Mouse (Mus musculus) mouse embryonic stem cell (cell line): ENCODE results near the gene Fkrp.

Experiments used
- in situ Hi-C, 2 experiments: fragments of 300-500 bp; cut with MboI; formaldehyde crosslinking; loops; 1 replicate in 1 of 2; 3 replicates in 1 of 2; pipeline ENCODE4 v1.14.3; 2019 to 2020; ENCODE audit warnings: low sequenced_read_pairs in 2 of 2, low pct_unique_long_range_greater_than_20kb in 1 of 2, mixed read lengths in 1 of 2; ENCODE audit not compliant: unreplicated experiment in 1 of 2

Fkrp gene

DNA sequence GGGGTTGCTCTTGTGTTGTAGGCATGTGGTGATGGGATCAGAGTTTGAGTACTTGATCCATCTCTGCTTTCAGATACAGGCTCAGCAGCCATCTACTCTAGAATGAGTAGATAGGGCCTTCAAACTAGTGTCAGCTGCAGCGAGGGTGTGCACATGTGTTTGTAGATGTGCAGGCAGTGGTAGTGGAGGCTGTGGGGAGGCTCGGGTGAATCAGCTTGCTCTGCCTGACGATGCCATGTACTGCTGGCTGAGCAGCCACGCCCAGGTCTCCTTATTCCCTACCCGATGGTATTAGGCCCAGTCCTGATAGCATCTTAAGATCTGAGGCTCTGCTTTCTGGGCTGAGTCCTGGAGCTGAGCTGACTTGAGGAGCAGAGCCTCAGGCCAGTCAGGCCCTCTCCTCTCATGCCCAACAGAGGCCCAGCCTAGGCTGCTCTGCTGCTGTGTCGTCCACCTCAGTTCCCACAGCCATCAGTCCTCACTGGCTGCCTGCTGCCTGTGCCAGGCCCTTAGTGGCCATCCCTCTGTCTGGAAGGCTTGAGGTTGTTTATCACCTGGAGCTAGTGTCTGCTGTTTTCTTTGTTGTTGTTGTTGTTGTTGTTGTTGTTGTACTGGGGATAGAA is 22.4 kb upstream of the Fkrp start:
- in situ Hi-C loops, result no loop called here

DNA sequence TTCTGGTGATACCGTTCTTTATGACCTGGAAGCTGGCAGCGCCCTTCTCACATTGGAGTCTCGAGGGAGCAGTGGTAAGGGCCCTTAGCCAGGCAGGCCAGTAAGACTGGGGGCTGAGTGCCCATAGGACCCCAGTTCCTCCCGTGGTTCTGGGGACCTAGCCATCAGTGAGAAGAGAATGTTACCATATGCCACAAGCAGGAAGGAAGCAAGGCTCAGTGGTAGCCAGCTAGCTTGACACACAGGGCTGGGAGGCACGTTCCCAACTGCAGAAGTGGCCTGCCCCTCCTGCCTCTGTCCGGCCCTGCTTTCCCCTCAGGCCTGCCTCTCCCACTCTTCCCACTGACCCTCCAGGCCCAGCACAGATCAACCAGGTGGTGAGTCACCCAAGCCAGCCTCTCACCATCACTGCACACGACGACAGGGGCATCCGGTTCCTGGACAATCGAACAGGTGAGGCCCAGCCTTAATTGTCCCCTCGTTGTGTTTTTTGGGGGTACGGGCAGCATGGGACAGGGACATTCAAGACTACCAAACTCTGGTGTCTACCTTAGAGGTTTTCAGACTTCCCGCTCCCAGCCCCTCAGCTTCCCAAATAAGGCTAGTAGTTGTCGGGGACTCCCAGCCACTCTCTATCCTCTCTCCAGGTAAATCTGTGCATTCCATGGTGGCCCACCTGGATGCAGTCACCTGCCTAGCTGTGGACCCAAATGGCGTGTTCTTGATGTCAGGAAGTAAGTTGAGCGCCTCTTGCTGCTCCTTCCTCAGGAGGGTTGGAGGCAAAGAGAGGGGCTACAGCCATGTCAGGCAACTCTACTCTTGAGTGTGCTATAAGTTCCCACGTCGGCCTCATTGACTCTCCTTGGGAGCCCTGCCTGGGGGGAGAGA is 21.6 kb upstream of the Fkrp start:
- in situ Hi-C loops, result no loop called here

DNA sequence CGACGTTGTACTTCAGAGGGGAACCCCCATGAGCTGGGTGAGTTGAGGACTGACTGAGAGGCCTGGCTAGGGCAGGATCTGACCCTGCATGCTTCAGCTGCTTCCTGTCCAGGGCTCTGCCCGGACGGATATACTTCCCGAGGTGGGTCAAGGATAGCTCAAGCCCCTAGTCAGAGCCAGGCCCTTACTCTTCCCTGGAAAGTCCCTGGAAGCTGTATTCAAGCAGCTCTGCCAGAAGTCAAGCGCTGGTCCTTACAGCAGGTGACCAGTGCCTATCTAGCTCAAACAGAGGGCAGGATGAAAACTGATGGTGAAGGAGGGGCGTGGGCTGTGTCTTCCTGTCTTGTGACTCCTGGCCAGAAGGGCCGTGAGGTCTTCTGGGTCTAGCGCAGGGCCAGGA is 13.9 kb upstream of the Fkrp start:
- in situ Hi-C loops, result no loop called here

DNA sequence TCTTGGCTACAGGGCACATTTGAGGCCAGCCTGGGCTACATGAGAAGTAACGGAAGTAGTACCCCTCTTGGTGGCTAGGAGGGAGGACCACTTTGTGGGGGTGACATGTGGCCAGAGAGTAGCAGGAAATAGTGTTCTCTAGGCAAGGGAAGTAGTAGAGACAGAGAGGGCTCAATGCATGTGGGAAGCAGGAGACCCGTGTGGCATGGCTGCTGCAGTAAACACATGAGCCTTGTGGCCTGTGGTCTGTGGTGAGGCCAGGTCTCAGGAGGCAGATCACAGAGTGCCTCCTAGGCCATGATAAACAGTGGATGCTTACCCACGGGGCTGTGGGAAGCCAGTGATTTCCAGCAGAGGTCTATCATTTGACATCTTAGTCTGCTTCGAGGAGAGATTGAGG is 10.7 kb upstream of the Fkrp start:
- in situ Hi-C loops, result no loop called here

DNA sequence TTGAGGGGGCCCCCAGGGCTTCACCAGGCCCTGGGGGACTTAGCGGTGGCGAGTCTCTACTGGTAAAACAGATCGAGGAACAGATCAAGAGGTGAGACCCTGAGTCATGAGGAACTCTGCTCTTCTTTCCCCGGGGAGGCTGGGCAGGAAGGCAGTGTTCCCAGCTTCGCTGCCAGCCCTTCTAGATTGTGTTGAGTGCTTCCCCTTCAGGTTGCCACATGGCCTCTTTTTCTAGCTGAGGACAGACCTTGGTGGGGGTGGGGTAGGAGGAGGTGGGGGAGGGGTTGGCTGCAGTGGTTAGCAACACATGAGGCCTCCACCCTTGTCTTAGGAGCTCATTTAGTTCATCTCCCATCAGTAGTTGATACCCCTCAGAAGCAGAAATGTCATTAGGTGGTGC is 10.0 kb upstream of the Fkrp start:
- in situ Hi-C loops, result no loop called here

DNA sequence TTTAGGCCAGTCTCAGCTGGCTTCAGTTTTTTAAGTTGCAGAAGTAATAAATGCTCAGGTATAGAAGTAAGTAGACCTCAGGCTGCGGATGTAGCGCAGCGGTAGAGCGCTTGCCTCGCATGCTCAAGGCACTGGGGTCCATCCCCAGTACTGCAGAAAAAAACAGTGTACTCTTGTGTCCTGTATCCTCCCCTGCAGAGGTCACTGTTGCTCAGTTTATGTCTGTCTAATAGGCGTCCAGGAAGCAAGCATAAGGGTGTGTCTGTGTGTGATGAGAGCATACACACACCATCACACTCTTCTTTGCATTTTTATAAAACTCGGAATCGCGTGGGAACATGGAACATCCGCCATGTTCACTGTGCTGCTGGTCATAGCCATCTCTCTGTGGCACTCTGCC is 9.3 kb upstream of the Fkrp start:
- in situ Hi-C loops, result no loop called here

DNA sequence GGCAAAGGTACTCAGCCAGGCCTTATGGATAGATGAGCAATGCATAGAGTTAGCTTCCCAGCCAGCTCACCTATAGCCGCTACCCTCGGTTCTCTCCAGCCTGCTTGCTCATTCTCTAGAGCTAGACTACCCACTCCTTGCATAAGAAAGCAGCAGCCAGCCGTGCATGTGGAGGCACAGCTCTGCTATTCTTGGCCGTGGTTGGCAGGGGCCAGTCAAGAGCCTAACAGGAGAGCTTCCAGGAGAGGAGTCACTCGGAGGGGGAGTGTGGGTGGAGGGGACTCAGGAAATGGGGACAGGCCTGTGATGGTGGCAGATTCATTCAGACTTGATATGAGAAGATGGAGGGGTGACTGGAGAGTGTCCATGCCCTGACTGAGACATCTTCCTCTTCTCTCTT is 7.2 kb upstream of the Fkrp start:
- in situ Hi-C loops, result no loop called here

DNA sequence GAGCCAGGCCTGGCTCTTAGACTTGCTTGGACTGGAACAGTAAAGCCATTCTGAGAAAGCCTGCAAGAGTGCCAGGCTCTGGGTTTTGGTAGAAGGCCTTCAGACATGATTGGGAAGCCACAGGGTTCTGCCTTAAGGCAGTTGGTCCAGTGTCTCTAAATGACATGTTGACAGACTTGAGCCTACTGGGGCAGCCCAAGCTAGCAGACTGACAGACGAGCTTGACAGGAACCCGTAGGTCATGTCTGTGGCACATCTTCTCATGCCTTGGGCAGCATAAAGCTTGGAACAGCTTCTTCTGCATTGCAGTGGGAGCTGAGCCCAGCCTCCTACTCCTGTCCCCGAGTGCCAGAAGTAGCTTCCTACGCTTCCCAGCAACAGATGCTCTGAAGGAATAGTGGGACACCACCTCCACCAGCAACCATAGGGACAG is 5.2 kb upstream of the Fkrp start:
- in situ Hi-C loops, result no loop called here

DNA sequence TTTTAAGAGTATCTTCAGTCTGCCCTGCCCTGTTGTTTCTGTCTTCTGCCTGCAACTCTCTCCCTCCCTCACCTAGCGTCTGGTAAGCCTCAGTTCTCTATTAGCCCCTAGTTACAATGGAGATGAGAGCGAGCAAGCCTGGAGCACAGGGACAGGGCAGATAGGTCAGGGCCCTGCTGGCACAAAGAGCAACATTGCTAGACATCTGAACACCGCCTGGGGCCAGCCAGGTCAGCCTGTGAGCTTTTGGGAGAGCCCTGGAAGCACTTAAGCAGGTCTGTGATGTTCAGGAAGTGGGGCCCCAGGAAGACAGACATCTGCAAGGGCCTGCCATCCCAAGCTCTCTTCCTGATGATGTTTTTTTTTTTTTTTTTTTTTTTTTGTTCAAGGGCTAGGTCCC is 4.6 kb upstream of the Fkrp start:
- in situ Hi-C loops, result no loop called here

DNA sequence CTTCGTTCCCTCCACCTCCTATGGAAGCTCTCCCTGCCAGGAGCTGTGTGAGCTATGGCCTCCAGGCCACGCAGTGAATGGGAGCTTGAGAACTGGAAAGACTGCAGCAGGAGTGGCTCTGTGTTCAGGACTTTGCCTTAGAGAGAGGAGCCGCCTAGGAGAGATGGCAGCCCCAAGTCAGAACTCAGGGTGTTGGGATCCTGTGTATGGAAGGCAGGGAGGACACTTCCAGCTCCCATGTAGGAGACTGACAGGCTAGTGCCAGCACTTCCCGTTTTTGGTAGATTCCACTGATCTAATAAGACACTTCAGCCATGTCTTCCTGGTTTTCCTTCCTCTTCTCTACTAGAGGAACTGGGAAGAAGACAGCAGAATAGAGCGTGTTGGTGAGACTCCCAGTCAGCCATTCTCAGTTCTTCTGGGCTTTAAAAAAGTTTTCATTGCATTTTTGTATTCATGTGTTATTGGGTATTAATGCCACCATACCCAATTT is 3.8 kb upstream of the Fkrp start:
- in situ Hi-C loops, result no loop called here

DNA sequence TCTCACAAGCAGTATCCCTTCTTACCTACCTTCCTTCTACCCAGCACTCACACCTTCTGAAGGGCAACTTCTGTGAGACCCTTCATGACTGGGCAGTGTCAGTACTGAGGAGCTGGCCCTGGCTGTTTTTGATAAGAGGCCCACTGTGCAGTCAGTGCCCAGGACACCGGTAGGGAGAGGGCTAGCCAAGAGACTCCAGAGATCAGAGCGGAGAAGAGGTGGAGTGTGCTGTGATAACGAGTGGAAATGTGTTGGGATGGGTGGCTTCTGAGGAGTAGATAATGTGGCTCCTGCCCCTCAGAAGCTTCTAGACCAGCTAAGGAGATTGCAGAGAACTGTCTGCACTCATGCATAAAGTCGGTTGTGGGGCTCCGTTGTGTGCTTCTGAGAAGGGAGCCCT is 3.3 kb upstream of the Fkrp start:
- in situ Hi-C loops, result no loop called here

DNA sequence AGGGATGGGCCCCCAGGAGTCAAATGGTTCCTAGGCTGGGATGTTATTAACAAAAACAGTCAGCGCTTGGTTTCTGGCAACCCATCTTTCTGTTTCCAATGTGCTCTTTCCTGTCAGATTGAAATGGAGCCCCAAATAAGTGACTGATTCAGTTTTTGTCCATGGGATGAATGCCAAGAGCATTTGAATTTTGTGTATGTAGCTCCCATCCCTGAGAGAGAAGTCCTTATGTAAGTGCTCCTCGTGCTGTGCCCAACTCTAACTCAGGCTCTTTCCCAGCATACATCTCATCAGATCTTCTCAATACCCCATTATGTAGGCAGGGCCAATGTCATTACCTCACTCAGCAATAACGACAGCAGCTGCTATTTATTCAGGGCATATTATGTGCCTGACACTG is 1.2 kb upstream of the Fkrp start:
- in situ Hi-C loops, result no loop called here

DNA sequence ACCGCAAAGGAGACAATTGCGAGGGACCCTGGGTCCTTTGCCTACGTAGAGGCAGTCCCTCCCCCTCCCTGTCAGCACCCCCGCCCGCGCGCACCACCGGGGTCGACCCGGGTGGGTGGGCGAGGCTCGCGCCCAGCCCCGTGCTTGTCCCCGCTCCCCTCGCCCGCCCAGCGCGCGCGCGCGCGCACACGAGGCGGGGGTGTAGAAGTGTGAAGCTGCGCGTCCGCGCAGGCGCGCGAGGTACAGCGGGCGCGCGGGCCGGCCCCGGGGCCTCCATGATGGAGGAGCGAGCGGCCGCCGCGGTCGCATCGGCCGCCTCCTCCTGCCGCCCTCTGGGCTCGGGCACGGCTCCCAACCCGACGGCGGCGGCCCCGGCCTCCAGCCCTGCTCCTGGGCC is 456 bp downstream of the Fkrp start:
- in situ Hi-C loops, result no loop called here

DNA sequence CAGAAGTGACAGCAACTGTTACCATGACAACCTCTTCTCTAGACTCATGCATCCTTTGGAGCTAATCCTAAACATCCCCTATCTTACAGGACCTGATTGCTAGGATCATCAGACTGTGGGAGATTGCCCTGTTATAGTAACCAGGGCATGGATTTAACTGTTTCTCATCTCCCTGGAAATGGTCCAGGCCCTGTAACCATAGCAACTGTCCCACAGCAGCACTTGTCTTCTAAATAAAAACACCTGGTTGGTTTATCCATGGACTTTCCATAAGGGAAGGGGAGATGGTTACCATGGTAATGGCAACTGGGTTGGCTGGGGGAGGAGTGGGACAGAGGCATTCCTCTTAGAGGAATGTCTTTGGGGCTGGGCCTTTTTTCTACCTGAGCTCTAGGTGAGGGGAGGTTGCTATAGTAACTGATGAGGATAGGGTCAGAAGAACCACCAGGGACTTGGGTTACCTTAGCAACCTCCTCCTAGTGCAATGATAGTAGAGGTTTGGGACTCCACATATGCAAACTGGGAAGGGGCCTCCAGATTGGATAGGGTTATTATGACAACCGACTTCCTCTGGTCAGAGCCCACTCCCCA is 1.1 kb downstream of the Fkrp start, which contains the start of gene Strn4:
Gene Strn4 (plus strand): TSS at position 539 of the 591 bp plus-strand sequence.
- in situ Hi-C loops, result no loop called here

DNA sequence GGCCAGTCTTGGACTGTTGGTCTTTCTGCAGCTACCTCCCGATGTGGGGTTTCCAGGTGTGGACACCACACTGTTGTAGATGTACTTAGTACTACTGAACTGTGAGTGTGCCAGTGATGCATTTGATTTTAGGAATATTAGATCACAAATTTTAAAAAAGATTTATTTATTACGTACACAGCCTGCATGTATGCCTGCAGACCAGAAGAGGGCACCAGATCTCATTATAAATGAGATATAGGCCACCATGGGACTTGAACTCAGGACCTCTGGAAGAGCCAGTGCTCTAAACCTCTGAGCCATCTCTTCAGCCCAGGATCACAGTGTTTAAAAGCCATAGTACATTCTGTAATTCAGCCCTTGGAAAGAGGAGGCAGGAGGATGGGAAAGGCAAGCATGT is 4.0 kb downstream of the Fkrp start:
- in situ Hi-C loops, result no loop called here

DNA sequence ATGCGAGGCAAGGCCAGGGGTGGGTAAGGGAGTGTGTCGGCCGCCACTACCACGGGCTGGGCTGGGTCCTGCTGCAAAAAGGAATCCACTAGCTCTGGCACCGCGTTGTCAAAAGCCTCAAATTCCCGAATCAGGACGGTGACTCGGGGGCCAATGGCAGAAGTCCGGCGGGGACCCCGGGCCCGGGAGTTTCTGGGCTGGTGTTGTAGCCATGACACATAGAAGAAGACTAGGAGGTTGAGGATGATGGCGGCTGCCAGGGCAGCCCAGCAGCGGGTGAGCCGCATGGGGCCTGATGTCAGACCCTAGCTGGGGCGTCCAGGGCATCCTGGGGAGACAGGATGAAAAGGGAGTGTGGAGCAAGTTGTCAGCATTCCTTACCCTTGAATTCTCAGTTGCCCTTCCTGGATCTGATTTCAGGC is 4.9 kb downstream of the Fkrp start:
- in situ Hi-C loops, result no loop called here

DNA sequence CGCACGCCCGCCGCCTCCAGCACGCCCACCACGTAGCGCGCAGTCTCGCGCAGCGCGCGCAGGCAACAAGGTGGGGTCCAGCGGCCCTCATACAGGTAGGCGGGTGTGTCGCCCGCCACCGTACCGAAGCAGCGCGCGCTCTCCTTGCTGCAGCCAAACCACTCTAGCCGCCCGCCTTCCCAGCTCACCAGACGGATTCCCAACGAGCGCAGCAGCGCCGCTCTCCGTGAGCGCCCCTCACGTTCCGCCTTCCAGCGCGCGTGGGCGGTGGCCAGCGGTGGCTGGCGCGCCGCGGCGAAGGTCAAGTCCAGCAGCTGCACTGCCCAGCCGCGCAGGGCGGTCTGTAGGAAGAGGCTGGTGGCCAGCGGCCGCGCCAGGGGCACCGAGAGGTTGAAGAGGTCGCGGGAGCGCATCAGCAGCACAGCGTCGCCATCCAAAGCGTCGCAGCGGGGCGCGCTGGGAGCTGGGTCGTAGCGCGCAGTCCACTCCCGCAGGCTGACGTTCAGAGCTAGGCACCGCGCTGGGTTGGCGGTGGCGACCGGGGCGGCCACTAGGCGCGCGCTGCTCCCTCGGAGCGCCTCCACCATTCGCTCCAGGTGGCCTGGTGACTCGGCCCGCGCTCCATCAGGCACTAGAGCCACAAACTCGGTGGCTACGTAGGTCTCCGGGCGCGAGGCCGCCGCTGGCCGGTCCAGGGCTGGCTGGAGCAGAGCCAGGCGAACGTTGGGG is 5.4 kb downstream of the Fkrp start:
- in situ Hi-C loops, result no loop called here

DNA sequence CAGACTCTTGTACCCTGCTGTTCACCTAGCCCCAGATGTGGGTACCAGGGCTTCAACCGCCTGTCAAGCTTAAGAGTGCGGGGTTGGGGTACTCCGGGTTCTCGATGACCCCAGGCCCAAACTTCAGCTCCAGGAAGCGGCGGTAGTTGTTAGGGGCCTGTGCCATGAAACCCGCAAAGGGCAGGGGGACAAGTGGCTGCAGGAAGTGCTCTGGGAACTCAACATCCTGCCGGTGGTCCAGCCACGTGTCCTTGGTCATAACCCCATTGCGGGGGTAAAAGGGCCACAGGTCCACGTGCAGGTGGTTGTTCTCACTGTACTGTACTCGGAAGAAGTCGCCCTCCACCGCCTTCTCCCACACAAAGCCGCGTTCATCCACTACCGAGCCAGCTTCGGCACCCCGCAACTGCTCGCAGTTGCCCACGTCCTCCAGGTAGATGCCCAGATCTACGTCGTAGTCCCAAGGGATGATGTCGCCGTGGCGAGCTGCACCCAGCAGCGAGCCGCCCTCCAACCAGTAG is 6.1 kb downstream of the Fkrp start:
- in situ Hi-C loops, result no loop called here

DNA sequence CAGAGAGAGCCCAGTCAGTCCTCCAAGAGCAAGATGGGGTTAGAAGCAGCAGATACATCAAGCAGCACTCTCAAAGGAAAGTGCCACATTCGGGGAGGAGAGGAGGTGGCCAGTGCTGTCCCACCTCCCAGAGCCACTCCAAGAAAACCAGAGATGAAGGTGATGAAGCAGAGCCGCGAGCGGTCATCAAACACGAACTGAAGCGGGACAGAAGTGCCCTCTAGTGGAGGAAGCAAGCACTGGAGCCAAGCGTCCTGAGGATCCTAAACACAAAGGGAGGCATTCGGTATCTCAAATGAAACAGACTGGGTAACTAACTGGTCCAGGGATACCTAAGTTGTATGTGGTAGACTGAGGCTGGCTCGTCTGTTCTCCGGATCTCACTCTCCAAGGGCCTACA is 6.8 kb downstream of the Fkrp start:
- in situ Hi-C loops, result no loop called here
